Mouse (Mus musculus): ENCODE results near the gene H2-T23. TPM values are rescaled to one million over a fixed set of nuclear protein-coding genes. Genes with fewer than 3 reads are reported as not detected.
"Not testable (repeated sequence)": the region's sequence is repeated elsewhere in the genome, so short reads cannot be mapped to it uniquely, and the experiment has no call there.

Gene H2-T23
- polyA plus RNA-seq, 1 experiment from 2014 or later: 68.3 TPM

DNA sequence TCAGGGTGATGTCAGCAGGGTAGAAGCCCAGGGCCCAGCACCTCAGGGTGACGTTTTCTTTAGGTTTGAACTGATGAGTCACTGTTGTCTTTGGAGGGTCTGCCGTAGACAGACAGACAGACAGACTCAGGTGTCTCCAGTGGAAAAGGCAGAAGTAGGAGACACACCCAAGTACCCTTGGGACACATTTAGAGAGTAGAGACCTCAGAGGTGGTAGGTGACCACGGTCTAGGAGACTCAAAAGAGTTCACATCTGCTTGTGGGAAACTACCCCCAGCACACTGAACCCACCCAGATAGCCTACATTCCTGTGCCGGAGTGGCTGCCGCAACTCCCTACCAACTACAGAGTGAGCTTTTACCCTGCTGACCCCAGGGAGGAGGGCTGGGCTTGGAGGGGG is 17.7 kb downstream of the H2-T23 start:
- no peak for ATAC-seq
- H3K9ac ChIP-seq (ENCODE audit: low read depth, low read length): no peak overlapping the region
- H3K9me3 ChIP-seq (ENCODE audit: control insufficient read depth): no peaks in the 10 kb centered on the region
- no peak for TF ChIP-seq CTCF (IDR thresholded peaks at IDR 0.05; ENCODE audit: low read depth)
- H3K4me3 ChIP-seq (ENCODE audit: low read depth, low read length): no peak overlapping the region
- 92% methylated on average over 5 of the region's 5 CpGs for WGBS
- H3K27me3 ChIP-seq (replicated peaks; ENCODE audit: control insufficient read depth, insufficient read depth, low read length): no peaks in the 10 kb centered on the region
- H3K27ac ChIP-seq (ENCODE audit: low read depth, low read length): no peak overlapping the region
- H3K36me3 ChIP-seq (ENCODE audit: control insufficient read depth, insufficient read depth): peaks cover 13% of the 10 kb centered on the region; the same call in 1 of the 2 replicates
- H3K4me1 ChIP-seq (replicated peaks; ENCODE audit: control insufficient read depth, insufficient read depth, low read length): 0 out of 2 replicates have a peak, but pooled peaks cover 2% of the 10 kb centered on the region
- no peak overlapping the region for H3K4me2 ChIP-seq (replicated peaks; ENCODE audit: low read depth)

DNA sequence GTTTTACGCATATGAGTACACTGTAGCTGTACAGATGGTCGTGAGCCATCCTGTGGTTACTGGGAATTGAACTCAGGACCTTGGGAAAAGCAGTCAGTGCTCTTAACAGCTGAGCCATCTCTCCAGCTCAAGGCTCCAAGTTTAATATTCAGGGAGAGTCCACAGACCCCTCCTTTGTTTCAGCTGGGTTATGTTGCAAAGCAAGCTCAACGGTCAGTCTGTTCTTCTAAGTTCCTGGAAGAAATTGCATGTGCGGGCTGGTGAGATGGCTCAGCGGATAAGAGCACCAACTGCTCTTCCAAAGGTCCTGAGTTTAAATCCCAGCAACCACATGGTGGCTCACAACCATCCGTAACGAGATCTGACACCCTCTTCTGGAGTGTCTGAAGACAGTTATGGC is 28.2 kb downstream of the H2-T23 start:
- H3K4me1 ChIP-seq (replicated peaks; ENCODE audit: control insufficient read depth, insufficient read depth, low read length); H3K27me3 ChIP-seq (replicated peaks; ENCODE audit: control insufficient read depth, insufficient read depth, low read length); ATAC-seq; H3K27ac ChIP-seq (ENCODE audit: low read depth, low read length); H3K4me3 ChIP-seq (ENCODE audit: low read depth, low read length); H3K36me3 ChIP-seq (ENCODE audit: control insufficient read depth, insufficient read depth); H3K9ac ChIP-seq (ENCODE audit: low read depth, low read length); H3K4me2 ChIP-seq (replicated peaks; ENCODE audit: low read depth); H3K9me3 ChIP-seq (ENCODE audit: control insufficient read depth): not testable (repeated sequence)
- 84% methylated on average over 7 of the region's 7 CpGs for WGBS

DNA sequence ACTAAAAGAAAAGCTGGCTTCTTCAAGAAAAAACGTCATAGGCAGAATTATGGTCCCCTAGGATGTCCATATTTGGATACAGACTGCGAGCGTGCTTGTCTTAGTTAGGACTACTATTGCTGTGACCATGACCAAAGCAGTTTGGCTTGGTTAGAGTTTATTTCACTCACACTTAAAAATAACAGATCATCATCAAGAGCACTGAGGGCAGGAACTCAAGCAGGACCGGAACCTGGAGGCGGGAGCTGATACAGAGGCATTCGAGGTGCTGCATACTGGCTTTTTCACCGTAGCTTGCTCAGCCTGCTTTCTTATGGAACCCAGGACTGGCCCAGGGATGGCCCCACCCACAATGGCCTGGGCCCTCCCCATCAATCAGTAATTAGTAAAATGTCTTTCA is 29.3 kb downstream of the H2-T23 start:
- H3K9me3 ChIP-seq (ENCODE audit: control insufficient read depth): no peaks in the 10 kb centered on the region
- no peak overlapping the region for H3K4me3 ChIP-seq (ENCODE audit: low read depth, low read length)
- no peak for ATAC-seq
- H3K27me3 ChIP-seq (replicated peaks; ENCODE audit: control insufficient read depth, insufficient read depth, low read length): no peaks in the 10 kb centered on the region
- no peak overlapping the region for H3K27ac ChIP-seq (ENCODE audit: low read depth, low read length)
- H3K9ac ChIP-seq (ENCODE audit: low read depth, low read length): no peak overlapping the region
- no peak overlapping the region for H3K4me2 ChIP-seq (replicated peaks; ENCODE audit: low read depth)
- 94% methylated on average over 7 of the region's 7 CpGs for WGBS
- no peak for TF ChIP-seq CTCF (IDR thresholded peaks at IDR 0.05; ENCODE audit: low read depth)
- H3K4me1 ChIP-seq (replicated peaks; ENCODE audit: control insufficient read depth, insufficient read depth, low read length): no peaks in the 10 kb centered on the region
- no peaks in the 10 kb centered on the region for H3K36me3 ChIP-seq (ENCODE audit: control insufficient read depth, insufficient read depth)

DNA sequence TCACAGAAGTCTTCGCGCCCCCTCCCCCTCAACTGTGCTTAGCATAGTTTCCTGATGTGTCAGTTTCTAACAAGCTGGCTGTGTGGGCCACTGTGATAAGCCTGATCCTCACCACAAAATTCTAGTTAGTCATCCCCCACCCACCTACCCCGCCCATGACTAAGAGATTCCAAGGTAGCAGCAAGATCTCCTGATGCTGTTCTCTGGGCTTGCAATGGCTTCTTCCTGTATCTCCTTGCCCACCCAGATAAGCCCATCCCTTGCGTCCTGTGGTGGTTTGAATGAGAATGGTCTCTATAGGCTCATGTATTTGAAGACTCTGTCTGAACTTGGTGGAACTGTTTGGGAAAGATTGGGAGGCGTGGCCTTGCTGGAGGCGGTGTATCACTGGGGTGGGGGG is 30.7 kb downstream of the H2-T23 start:
- H3K9ac ChIP-seq (ENCODE audit: low read depth, low read length): no peak overlapping the region
- H3K4me3 ChIP-seq (ENCODE audit: low read depth, low read length): no peak overlapping the region
- H3K27me3 ChIP-seq (replicated peaks; ENCODE audit: control insufficient read depth, insufficient read depth, low read length): no peaks in the 10 kb centered on the region
- H3K36me3 ChIP-seq (ENCODE audit: control insufficient read depth, insufficient read depth): no peaks in the 10 kb centered on the region
- H3K9me3 ChIP-seq (ENCODE audit: control insufficient read depth): no peaks in the 10 kb centered on the region
- TF ChIP-seq CTCF (IDR thresholded peaks at IDR 0.05; ENCODE audit: low read depth): no peak
- no peak overlapping the region for H3K27ac ChIP-seq (ENCODE audit: low read depth, low read length)
- peaks cover 8% of the 10 kb centered on the region for H3K4me1 ChIP-seq (replicated peaks; ENCODE audit: control insufficient read depth, insufficient read depth, low read length)
- no peak overlapping the region for H3K4me2 ChIP-seq (replicated peaks; ENCODE audit: low read depth)
- ATAC-seq: no peak
- WGBS: 98% methylated on average over 6 of the region's 6 CpGs

DNA sequence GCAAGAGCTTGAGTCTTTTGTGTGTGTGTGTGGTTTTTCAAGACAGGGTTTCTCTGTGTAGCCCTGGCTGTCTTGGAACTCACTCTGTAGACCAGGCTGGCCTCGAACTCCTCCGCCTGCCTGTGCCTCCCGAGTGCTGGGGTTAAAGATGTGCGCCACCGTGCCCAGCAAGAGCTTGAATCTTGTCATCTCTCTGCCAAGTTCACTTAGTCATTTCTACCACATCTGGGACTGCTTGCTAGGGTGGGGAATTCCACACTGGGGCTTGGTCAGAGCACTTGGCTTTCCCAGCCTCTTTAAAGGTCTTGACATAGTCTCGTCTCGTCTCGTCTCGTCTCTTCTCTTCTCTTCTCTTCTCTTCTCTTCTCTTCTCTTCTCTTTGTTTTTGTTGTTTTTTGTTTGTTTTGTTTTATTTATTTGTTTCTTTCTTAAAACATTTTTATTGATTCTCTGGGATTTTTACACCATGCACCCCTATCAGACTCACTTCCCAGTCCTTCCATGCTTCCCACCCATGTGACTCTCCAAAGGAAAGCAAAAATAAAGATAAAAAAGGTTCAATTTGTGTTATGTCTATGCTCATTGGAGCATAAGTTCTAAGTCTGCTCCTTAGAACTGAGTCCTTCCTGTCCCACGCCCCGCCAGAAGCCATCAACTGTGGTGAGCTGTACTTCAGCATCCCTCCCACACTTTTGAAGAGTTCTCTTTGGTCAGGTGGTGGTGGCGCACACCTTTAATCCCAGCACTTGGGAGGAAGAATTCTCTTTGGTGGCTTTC is 31.3 kb downstream of the H2-T23 start:
- no peaks in the 10 kb centered on the region for H3K27me3 ChIP-seq (replicated peaks; ENCODE audit: control insufficient read depth, insufficient read depth, low read length)
- 86% methylated on average over 12 of the region's 12 CpGs for WGBS
- H3K4me2 ChIP-seq (replicated peaks; ENCODE audit: low read depth): no peak overlapping the region
- no peak for ATAC-seq
- H3K9me3 ChIP-seq (ENCODE audit: control insufficient read depth): no peaks in the 10 kb centered on the region
- no peak for TF ChIP-seq CTCF (IDR thresholded peaks at IDR 0.05; ENCODE audit: low read depth)
- no peak overlapping the region for H3K4me3 ChIP-seq (ENCODE audit: low read depth, low read length)
- peaks cover 8% of the 10 kb centered on the region for H3K4me1 ChIP-seq (replicated peaks; ENCODE audit: control insufficient read depth, insufficient read depth, low read length)
- no peak overlapping the region for H3K27ac ChIP-seq (ENCODE audit: low read depth, low read length)
- H3K36me3 ChIP-seq (ENCODE audit: control insufficient read depth, insufficient read depth): no peaks in the 10 kb centered on the region
- H3K9ac ChIP-seq (ENCODE audit: low read depth, low read length): no peak overlapping the region

DNA sequence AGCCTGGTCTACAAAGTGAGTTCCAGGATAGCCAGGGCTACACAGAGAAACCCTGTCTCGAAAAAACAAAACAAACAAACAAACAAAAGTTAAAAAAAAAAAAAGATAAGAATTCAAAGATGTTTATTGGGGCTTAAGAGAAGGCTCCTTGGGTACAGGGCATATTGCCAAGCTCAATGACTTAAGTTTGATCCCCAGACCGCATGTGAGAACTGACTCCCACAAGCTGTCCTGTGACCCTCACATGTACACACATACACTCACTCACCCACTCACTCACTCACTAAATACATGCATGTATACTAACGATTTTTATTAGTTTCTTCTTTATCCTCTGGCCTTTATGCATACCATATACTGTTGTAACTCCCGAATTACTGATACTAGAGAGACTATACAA is 32.3 kb downstream of the H2-T23 start:
- Histone ChIP-seq H3K27me3 (replicated peaks; ENCODE audit: control insufficient read depth, insufficient read depth, low read length) (no peaks in the 10 kb centered on the region), H3K4me2 (replicated peaks; ENCODE audit: low read depth) (no peak overlapping the region), H3K27ac (ENCODE audit: low read depth, low read length) (no peak overlapping the region), H3K9me3 (ENCODE audit: control insufficient read depth) (no peaks in the 10 kb centered on the region), H3K4me1 (replicated peaks; ENCODE audit: control insufficient read depth, insufficient read depth, low read length) (peaks cover 8% of the 10 kb centered on the region), H3K9ac (ENCODE audit: low read depth, low read length) (no peak overlapping the region), H3K36me3 (ENCODE audit: control insufficient read depth, insufficient read depth) (no peaks in the 10 kb centered on the region), H3K4me3 (ENCODE audit: low read depth, low read length) (no peak overlapping the region)
- 46% methylated on average over 4 of the region's 4 CpGs for WGBS
- no peak for TF ChIP-seq CTCF (IDR thresholded peaks at IDR 0.05; ENCODE audit: low read depth)
- ATAC-seq: no peak

Measured in intestine, postnatal 0 days (tissue).